Mouse (Mus musculus): Measurements from ENCODE around the gene Tspan18.

DNA sequence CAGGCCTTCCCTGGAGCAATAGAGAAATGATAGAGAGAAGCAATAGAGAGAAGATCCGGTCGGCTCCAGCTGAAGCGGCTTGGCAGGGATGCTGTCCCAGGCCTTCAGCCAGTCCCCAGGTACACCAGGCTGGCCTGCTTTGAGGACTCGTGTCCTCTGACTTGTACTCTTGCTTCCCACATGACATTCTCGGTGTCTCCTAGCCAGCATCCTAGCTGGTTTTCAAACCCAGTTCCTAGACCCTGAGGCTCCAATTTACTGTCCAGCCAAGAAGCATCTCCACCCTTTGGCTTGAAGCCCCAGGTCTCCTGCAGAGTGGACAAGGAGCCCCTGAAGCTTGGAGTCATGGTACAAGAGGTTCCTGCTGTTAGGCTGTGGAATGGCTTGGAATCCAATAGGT is 92.1 kb downstream of the Tspan18 start:
- TF ChIP-seq CHD2 (IDR thresholded peaks at IDR 0.05; ENCODE audit: low read length): no peak
- no peak for TF ChIP-seq MYC (IDR thresholded peaks at IDR 0.05; ENCODE audit: low read depth, low read length)

Measured in CH12.LX (cell line).